Mouse (Mus musculus) neutrophil, adult 59 days (primary cell): ENCODE data around the gene Gsn. TPM values are rescaled to one million over a fixed set of nuclear protein-coding genes. Genes with fewer than 3 reads are reported as not detected.

Experiments
- total RNA-seq, 2 experiments: library from RNA; stranded (reverse); gene quantifications; 1 replicate in 1 of 2; 2 replicates in 1 of 2; pipeline ENCODE4 v1.2.4; 2023

Gene Gsn
- total RNA-seq: 100 to 1,000 TPM; 197 to 230 TPM

DNA sequence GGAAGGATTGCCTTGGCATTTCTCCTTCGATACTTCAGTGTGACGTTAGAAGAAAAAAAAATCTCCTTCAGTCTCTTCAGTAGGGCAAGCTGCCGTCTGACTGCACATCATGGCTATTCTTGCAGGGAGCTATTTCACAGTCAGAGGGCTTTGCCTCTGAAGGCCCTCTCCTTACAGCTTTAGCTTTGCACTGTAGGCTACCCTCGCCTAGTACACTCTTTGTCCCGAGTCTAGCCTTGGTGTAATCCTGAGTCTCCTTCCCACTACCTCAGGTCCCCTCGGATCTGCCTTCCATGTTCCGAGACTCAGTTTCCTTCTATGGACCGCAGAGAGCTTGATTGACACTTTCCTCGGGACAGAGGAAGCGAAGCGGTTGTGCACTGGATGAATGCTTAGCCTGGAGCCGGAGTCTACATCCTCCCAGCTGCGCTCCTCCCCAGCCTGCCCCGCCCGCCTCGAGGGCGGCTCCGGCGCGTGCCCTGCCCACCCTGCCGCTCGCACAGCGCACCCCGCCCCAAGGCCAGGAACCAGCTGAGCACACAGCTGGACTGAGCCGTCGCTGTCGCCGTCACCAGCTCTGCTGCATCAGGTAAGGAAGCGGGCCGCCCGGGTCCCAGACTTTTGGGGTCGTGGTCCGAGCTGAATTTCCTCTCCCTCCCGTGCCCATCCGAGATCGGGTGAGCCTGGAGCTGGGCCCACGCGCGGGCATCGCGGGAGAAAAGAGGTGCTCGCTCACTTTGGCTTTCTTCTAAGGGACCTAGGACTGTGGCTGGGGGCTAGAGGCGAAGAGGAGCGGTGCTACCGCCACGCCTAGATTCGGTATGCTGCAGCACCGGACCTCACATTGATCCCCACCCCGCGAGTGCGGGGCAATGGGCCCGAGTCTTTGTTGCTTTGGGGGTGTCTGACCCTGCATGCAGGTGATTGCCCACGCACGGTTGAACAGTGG lies at the start of gene Gsn:
Gsn (plus strand) TSS at position 496 of the 949 bp plus-strand sequence.

DNA sequence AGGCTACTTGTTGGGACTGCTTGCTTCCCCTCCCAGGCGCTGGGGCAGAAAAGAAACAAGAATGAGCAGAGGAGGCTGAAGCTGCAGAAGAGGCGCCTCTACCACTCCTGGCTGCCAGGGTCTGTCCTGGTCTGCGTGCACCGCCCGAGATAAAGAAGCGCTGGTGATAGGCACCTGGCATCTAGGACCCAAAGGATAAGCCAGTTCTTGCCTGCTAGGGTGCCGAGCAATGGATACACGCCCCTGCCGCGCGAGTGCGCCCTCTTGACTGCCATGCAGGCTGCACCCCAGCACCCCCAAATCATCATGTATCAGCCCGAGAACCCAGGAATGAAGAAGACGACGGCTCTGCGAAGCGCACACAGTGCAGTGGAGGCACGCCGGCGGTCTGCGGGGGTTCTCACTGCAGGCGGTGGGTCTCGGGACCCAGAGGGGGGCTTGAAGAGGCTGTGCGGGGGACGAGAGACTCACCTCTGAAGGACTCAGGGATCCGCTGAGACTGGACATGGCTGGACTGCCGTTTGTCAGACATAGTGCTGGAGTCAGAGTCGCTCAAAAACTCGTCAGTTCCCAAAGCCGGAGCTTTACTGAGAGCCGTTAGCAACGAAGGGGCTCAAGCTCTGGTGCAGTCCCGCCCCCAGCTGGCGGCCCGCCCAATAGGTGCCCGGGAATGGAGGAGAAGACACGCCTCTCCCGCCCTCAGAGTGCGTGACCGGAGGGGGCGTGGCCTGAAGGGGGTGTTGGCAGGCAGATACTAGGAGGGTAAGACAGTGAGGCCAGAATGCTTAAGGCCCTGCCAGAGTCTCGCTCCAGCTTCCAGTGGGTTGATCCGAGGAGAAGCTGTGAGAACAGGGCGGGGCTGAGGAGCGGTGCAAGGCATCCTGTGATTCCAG lies 80.5 kb downstream of the Gsn start, which contains the start of gene Stom:
Stom (minus strand) TSS at position 589 of the 893 bp plus-strand sequence.

Other genes starting within 250 kb of the Gsn start
- 1 to 10 TPM in 1 of 2 experiments, under 1 TPM in 1; 0.99 to 1.3 TPM for gene Hc, start 194.9 kb upstream of the Gsn start, total RNA-seq
- gene AI182371, start 154.8 kb upstream of the Gsn start, total RNA-seq: under 1 TPM; 0.29 to 0.51 TPM
- 10 to 100 TPM; 77.7 to 77.9 TPM for gene Cntrl, start 146.9 kb upstream of the Gsn start, total RNA-seq
- 100 to 1,000 TPM; 146 to 164 TPM for gene Rab14, start 55.3 kb upstream of the Gsn start, total RNA-seq
- gene Stom, start 80.6 kb downstream of the Gsn start, total RNA-seq: 100 to 1,000 TPM in 1 of 2 experiments, 10 to 100 TPM in 1; 88.2 to 101 TPM
- gene 4930568D16Rik, start 111.3 kb downstream of the Gsn start, total RNA-seq: not detected
- gene 4930402F06Rik, start 140.8 kb downstream of the Gsn start, total RNA-seq: not detected
- 10 to 100 TPM; 35.2 to 38.4 TPM for gene Ggta1, start 206.9 kb downstream of the Gsn start, total RNA-seq